Mouse (Mus musculus) stomach, embryonic 15.5 days (tissue): Measurements from ENCODE around the gene Masp1. TPM values are rescaled to one million over a fixed set of nuclear protein-coding genes. Genes with fewer than 3 reads are reported as not detected.

Source experiments
- ATAC-seq: fragments of 200-750 bp; cut with Nextera tagmentation; 2 replicates; pipeline ENCODE4 v1.8.0; 2017; ENCODE audit warnings: low read depth, moderate number of reproducible peaks, moderate TSS enrichment; ENCODE audit not compliant: insufficient read depth, low FRiP score
- H3K27ac ChIP-seq: fragments of 300-500 bp; sonication (generic); 2 replicates; pipeline ENCODE4 v1.5.1; 2015; ENCODE audit warnings: mild to moderate bottlenecking, inconsistent platforms
- H3K27me3 ChIP-seq: fragments of 300-500 bp; sonication (generic); replicated peaks from 2 replicates; pipeline ENCODE4 v1.6.1; 2015; ENCODE audit warnings: inconsistent platforms
- H3K36me3 ChIP-seq: fragments of 300-500 bp; sonication (generic); 2 replicates; pipeline ENCODE4 v1.6.1; 2015; ENCODE audit warnings: inconsistent platforms
- H3K4me1 ChIP-seq: fragments of 300-500 bp; sonication (generic); 2 replicates; pipeline ENCODE4 v1.6.1; 2015; ENCODE audit warnings: inconsistent platforms
- H3K4me2 ChIP-seq: fragments of 300-500 bp; sonication (generic); 2 replicates; pipeline ENCODE4 v1.6.1; 2015; ENCODE audit warnings: mild to moderate bottlenecking, inconsistent platforms
- H3K4me3 ChIP-seq: fragments of 300-500 bp; sonication (generic); replicated peaks from 2 replicates; pipeline ENCODE4 v1.5.1; 2015; ENCODE audit warnings: inconsistent platforms
- H3K9ac ChIP-seq: fragments of 300-500 bp; sonication (generic); 2 replicates; pipeline ENCODE4 v1.6.1; 2015; ENCODE audit warnings: inconsistent platforms
- H3K9me3 ChIP-seq: fragments of 300-500 bp; sonication (generic); 2 replicates; pipeline ENCODE4 v1.6.1; 2016; ENCODE audit warnings: inconsistent platforms
- WGBS: fragments of 180-500 bp; shearing (Covaris S2); methylation state at CpG from one replicate; pipeline ENCODE4 v1.1.7; 2015; 5-methylcytosine and 5-hydroxymethylcytosine counted together
- polyA plus RNA-seq: library from polyadenylated mRNA; unstranded; fragments of >200 nt; fragmentation: Nextera tagmentation; extraction: Ambion mirVana; gene quantifications from 2 replicates; pipeline ENCODE4 v1.2.1, GENCODE M21; 2015

Gene Masp1
- polyA plus RNA-seq, 1 experiment from 2014 or later: 3.0 TPM

DNA sequence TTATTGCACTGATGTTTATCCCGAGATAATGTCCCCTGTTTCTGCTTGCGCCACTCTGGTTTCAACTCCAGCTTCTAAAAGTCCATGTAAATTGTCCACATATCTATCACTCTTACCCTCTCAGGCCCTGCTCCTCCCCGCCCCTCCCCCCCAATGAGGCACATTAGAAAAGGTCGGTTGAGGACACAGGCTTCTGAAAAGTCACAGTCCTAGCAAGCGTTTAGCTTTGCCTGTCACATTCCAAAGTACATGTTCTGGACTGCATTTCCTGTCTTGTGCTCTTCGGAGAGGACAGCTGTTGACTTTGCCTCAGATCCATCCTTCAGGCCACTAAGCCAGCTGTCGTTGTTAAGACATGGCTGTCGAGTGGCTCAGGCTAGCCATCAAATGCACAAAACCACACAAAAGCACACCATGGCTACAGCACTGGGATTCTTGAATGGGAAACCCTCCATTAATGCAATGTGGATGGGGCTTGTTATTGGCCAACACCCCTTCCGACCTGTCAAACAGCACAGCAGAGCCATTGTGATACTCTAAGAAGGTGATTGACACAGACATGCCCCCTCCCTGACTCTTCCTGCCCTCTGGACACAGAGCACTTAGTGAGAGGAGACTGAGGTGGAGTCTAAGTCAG lies 103.8 kb downstream of the Masp1 start:
- Histone ChIP-seq H3K36me3 (no peaks in the 10 kb centered on the region), H3K4me2 (peak overlapping the region; percentile 41), H3K9ac (no peak overlapping the region), H3K27me3 (no peaks in the 10 kb centered on the region), H3K27ac (peak overlapping the region; percentile 41; the same call in 1 of the 2 replicates), H3K4me3 (no peak overlapping the region), H3K9me3 (no peaks in the 10 kb centered on the region), H3K4me1 (0 out of 2 replicates have a peak, but pooled peaks cover 8% of the 10 kb centered on the region)
- ATAC-seq: peak; percentile 35; the same call in 1 of the 2 replicates
- 32% methylated on average over 9 of the region's 9 CpGs for WGBS

DNA sequence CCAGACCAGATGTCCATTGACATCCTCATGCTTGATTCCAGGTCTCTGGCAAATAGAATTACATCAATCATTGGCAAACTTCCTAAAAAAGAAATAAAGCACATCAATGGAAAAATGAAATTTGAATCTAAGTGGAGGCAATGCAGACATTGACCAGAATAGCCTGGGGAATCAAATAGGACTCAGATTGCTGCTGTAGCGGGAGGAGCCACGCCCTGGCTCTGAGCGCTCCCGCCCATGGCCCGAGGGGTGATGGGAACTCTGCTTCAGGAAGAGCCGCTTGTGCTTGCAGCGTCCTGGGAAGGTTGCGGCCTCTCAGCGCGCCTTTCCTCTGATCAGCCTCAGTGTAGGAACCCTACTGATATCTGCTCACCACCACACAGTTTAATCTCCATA lies 104.4 kb downstream of the Masp1 start:
- ATAC-seq: peak; percentile 50; the same call in 1 of the 2 replicates
- no peak overlapping the region for H3K9ac ChIP-seq
- H3K9me3 ChIP-seq: no peaks in the 10 kb centered on the region
- 22% methylated on average over 10 of the region's 10 CpGs for WGBS
- H3K4me2 ChIP-seq: peak overlapping the region; percentile 41
- peak overlapping the region; percentile 41; the same call in 1 of the 2 replicates for H3K27ac ChIP-seq
- no peaks in the 10 kb centered on the region for H3K36me3 ChIP-seq
- H3K27me3 ChIP-seq: no peaks in the 10 kb centered on the region
- no peak overlapping the region for H3K4me3 ChIP-seq
- 0 out of 2 replicates have a peak, but pooled peaks cover 8% of the 10 kb centered on the region for H3K4me1 ChIP-seq

DNA sequence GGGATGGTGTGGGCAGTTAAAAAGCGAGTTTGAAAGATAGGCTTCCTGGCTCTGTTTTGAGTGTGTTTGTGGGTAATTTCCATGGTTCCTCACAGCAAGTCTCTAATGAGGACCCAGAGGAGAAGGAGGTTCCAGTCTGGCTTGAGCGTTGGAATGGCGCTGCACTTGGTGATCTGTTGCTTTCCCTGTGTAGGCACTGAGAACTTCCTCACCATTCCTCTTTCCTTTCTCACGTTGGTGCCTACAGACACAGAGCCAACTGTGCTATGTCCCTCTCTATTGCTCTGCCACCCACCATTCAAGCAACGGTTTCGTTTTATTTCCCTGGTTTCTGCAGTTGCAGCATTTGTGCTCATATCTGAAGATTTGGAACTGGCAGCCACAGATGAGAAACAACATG lies 107.7 kb downstream of the Masp1 start:
- WGBS: 73% methylated on average over 6 of the region's 6 CpGs

DNA sequence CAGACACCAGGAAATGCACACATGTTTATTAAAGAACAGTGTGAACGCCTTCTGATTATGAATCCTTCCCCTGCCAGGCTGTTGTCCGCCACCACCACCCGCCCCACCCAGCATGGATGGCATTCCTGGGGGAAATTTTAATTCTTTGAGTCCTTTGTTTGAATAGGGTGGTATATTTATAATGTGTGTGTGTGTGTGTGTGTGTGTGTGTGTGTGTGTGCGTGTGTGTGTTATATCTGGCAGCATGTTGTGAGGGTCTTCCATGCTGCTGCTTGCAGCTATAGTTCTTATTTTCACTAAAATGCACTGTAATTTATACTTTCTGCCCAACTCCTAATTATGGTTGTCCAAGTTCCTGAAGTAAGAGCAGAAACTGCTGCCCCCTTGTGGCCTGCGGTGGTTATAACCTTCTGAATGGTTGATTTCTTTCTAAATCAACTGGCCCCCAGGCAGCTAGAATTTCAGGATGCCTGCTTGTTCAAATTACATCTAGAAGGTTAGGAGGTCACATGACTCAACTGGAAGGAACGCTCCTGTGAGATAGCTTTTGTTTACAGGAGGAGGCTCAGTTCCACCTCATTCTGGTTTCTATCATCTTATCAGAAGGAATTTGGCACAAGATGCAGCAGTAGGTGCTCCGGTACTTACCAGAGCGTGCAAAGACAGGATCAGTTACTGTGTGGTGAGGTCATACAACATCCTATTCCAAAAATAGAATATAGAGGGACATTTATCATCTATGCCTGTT lies 117.4 kb downstream of the Masp1 start:
- 33% methylated on average over 8 of the region's 8 CpGs for whole genome bisulfite sequencing
- no peaks in the 10 kb centered on the region for H3K27me3 ChIP-seq
- no peaks in the 10 kb centered on the region; the same call in 1 of the 2 replicates for H3K4me1 ChIP-seq
- no peaks in the 10 kb centered on the region for H3K36me3 ChIP-seq
- no peak overlapping the region for H3K9ac ChIP-seq
- no peak for ATAC-seq
- H3K4me3 ChIP-seq: no peak overlapping the region
- no peak overlapping the region for H3K4me2 ChIP-seq
- H3K9me3 ChIP-seq: no peaks in the 10 kb centered on the region
- no peak overlapping the region for H3K27ac ChIP-seq

More for the DNA sequence above, 107.7 kb downstream of the Masp1 start:
- no peak overlapping the region for H3K4me3 ChIP-seq
- no peaks in the 10 kb centered on the region for H3K27me3 ChIP-seq
- no peak for ATAC-seq
- no peak overlapping the region for H3K4me2 ChIP-seq
- H3K9ac ChIP-seq: no peak overlapping the region
- no peaks in the 10 kb centered on the region for H3K36me3 ChIP-seq
- H3K9me3 ChIP-seq: no peaks in the 10 kb centered on the region
- H3K27ac ChIP-seq: no peak overlapping the region
- 0 out of 2 replicates have a peak, but pooled peaks cover 8% of the 10 kb centered on the region for H3K4me1 ChIP-seq

DNA sequence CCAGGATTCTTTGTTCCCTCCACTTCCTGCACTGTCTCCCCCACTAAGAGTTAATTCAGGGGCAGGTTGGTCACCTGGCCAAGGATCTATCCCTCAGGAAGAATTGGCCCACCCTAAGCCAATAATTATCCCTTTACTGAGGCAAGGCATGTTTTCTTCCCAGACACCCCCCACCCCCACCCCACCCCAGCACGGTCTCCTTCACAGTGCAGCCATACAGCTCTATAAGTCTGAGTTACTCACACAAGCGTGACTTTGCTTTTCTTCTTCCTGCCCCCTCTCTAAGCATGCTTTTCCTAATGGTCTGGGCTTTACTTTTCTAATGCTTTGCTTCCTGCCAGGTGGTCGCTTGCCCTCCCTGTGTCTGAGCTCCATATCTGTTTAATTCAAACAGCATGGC lies 118.7 kb downstream of the Masp1 start:
- no peaks in the 10 kb centered on the region; the same call in 1 of the 2 replicates for H3K4me1 ChIP-seq
- H3K27me3 ChIP-seq: no peaks in the 10 kb centered on the region
- H3K9me3 ChIP-seq: no peaks in the 10 kb centered on the region
- no peak overlapping the region for H3K4me3 ChIP-seq
- 47% methylated on average over 3 of the region's 3 CpGs for WGBS
- no peak overlapping the region for H3K9ac ChIP-seq
- no peak overlapping the region for H3K27ac ChIP-seq
- H3K36me3 ChIP-seq: no peaks in the 10 kb centered on the region
- no peak overlapping the region for H3K4me2 ChIP-seq
- no peak for ATAC-seq

DNA sequence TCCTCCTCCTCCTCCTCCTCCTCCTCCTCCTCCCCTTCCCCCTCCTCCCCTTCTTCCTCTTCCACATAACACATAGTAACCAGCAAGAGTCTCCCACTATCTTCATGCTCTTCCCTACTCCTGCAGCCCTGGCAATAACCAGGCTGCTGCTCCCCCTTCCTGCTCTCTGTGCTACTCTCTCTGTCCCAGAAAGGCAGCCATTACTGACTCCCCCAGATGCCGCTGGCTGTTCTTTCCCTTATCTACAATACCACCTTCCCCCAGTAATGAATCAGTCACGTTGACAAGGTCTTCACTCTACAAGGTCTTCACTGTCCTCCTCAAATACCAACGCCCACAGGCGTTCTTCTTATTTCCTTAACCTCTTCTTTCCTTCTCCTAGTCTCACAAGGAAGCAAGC lies 119.2 kb downstream of the Masp1 start:
- Histone ChIP-seq H3K4me1 (no peaks in the 10 kb centered on the region; the same call in 1 of the 2 replicates), H3K4me2 (no peak overlapping the region), H3K9me3 (no peaks in the 10 kb centered on the region), H3K27me3 (no peaks in the 10 kb centered on the region), H3K36me3 (no peaks in the 10 kb centered on the region), H3K27ac (no peak overlapping the region), H3K9ac (no peak overlapping the region), H3K4me3 (no peak overlapping the region)
- no peak for ATAC-seq
- 25% methylated on average over 4 of the region's 4 CpGs for WGBS

Other genes with a start within 250 kb of the Masp1 start
- not detected in 2 replicates for gene Rtp1, start 91.7 kb downstream of the Masp1 start, polyA plus RNA-seq
- 6.4 and 7.7 TPM in 2 replicates for gene Rtp4, start 524 bp downstream of the Masp1 start, polyA plus RNA-seq